Mouse (Mus musculus) kidney, embryonic 16.5 days (tissue): Measurements from ENCODE around the gene Luc7l3. TPM values are rescaled to one million over a fixed set of nuclear protein-coding genes. Genes with fewer than 3 reads are reported as not detected.

ENCODE experiments used
- ATAC-seq: fragments of 200-750 bp; cut with Nextera tagmentation; 2 replicates; pipeline ENCODE4 v1.8.0; 2017; ENCODE audit warnings: moderate TSS enrichment; ENCODE audit not compliant: low FRiP score, low TSS enrichment
- H3K27ac ChIP-seq: fragments of 300-500 bp; sonication (generic); 2 replicates; pipeline ENCODE4 v1.5.1; 2014; ENCODE audit warnings: low read length
- H3K27me3 ChIP-seq: fragments of 300-500 bp; sonication (generic); 2 replicates; pipeline ENCODE4 v1.6.1; 2014; ENCODE audit warnings: low read length, control low read depth, mixed read lengths; ENCODE audit not compliant: insufficient read depth
- H3K36me3 ChIP-seq: fragments of 300-500 bp; sonication (generic); 2 replicates; pipeline ENCODE4 v1.6.1; 2014; ENCODE audit warnings: low read length, control low read depth, mixed read lengths; ENCODE audit not compliant: insufficient read depth
- H3K4me1 ChIP-seq: fragments of 300-500 bp; sonication (generic); 2 replicates; pipeline ENCODE4 v1.6.1; 2014; ENCODE audit warnings: low read length, control low read depth, mixed read lengths; ENCODE audit not compliant: insufficient read depth
- H3K4me2 ChIP-seq: fragments of 300-500 bp; sonication (generic); replicated peaks from 2 replicates; pipeline ENCODE4 v1.6.1; 2014; ENCODE audit warnings: low read depth, low read length
- H3K4me3 ChIP-seq: fragments of 300-500 bp; sonication (generic); 2 replicates; pipeline ENCODE4 v1.5.1; 2014; ENCODE audit warnings: mild to moderate bottlenecking, low read length
- H3K9ac ChIP-seq: fragments of 300-500 bp; sonication (generic); replicated peaks from 2 replicates; pipeline ENCODE4 v1.6.1; 2014; ENCODE audit warnings: low read length
- H3K9me3 ChIP-seq: fragments of 300-500 bp; sonication (generic); 2 replicates; pipeline ENCODE4 v1.6.1; 2016; ENCODE audit warnings: low read length, control low read depth
- WGBS: fragments of 180-500 bp; shearing (Covaris S2); extraction: QIAGEN DNeasy Blood & Tissue Kit; methylation state at CpG from one replicate; pipeline ENCODE4 v1.1.7; 2014; 5-methylcytosine and 5-hydroxymethylcytosine counted together
- polyA plus RNA-seq: library from polyadenylated mRNA; unstranded; fragments of >200 nt; fragmentation: Nextera tagmentation; extraction: Ambion mirVana; gene quantifications from 2 replicates; pipeline ENCODE4 v1.2.1, GENCODE M21; 2015

Luc7l3 gene
- polyA plus RNA-seq, 1 experiment from 2014 or later, result 99.5 TPM

- ATAC-seq, result peak; percentile 73
- Histone ChIP-seq H3K27ac (peak within 1 kb of the TSS; percentile 69; the same call in 1 of the 2 replicates), H3K36me3 (no peaks in the 10 kb centered on the region), H3K9ac (peak within 1 kb of the TSS; percentile 26; the same call in 1 of the 2 replicates), H3K4me2 (peak within 1 kb of the TSS; percentile 12; the same call in 1 of the 2 replicates), H3K9me3 (no peaks in the 10 kb centered on the region), H3K4me3 (no peak within 1 kb of the TSS), H3K27me3 (no peaks in the 10 kb centered on the region), H3K4me1 (peaks cover 31% of the 10 kb centered on the region)
- 39% methylated on average over 17 of the region's 17 CpGs for WGBS
Measured at GRCm38 (mm10) chr11:94245955-94246788, 75.6 kb downstream of the Luc7l3 start, which contains the start of gene Wfikkn2. Gene Wfikkn2, minus strand, starts transcription at chr11:94246005.

GRCm38 (mm10) chr11:94244385-94244784 is 77.4 kb downstream of the Luc7l3 start:
- H3K4me3 ChIP-seq, result no peak overlapping the region
- H3K9ac ChIP-seq, result no peak overlapping the region
- H3K4me2 ChIP-seq, result no peak overlapping the region
- H3K9me3 ChIP-seq, result no peaks in the 10 kb centered on the region
- peaks cover 31% of the 10 kb centered on the region for H3K4me1 ChIP-seq
- ATAC-seq, result no peak
- 73% methylated on average over 9 of the region's 9 CpGs for WGBS
- H3K27ac ChIP-seq, result no peak overlapping the region
- no peaks in the 10 kb centered on the region for H3K27me3 ChIP-seq
- no peaks in the 10 kb centered on the region for H3K36me3 ChIP-seq

- H3K4me1 ChIP-seq, result peaks cover 31% of the 10 kb centered on the region
- H3K9ac ChIP-seq, result peak overlapping the region; percentile 57
- ATAC-seq, result peak; percentile 29
- H3K4me3 ChIP-seq, result peak overlapping the region; percentile 44
- H3K9me3 ChIP-seq, result no peaks in the 10 kb centered on the region
- no peaks in the 10 kb centered on the region for H3K27me3 ChIP-seq
- peak overlapping the region; percentile 73 for H3K4me2 ChIP-seq
- 24% methylated on average over 15 of the region's 15 CpGs for WGBS
- H3K36me3 ChIP-seq, result no peaks in the 10 kb centered on the region
- H3K27ac ChIP-seq, result peak overlapping the region; percentile 61
Measured at GRCm38 (mm10) chr11:94243422-94244180, 78.2 kb downstream of the Luc7l3 start.

- H3K27ac ChIP-seq, result peak overlapping the region; percentile 61
- no peaks in the 10 kb centered on the region for H3K27me3 ChIP-seq
- peak overlapping the region; percentile 44 for H3K4me3 ChIP-seq
- H3K4me1 ChIP-seq, result peaks cover 31% of the 10 kb centered on the region
- H3K9ac ChIP-seq, result peak overlapping the region; percentile 57
- H3K9me3 ChIP-seq, result no peaks in the 10 kb centered on the region
- H3K36me3 ChIP-seq, result no peaks in the 10 kb centered on the region
- 1% methylated on average over 29 of the region's 29 CpGs for WGBS
- ATAC-seq, result peak; percentile 75
- peak overlapping the region; percentile 73 for H3K4me2 ChIP-seq
Measured at GRCm38 (mm10) chr11:94242760-94243421, 78.9 kb downstream of the Luc7l3 start.

- H3K4me2 ChIP-seq, result no peak overlapping the region
- H3K9ac ChIP-seq, result peak overlapping the region; percentile 31; the same call in 1 of the 2 replicates
- no peak overlapping the region for H3K27ac ChIP-seq
- H3K9me3 ChIP-seq, result no peaks in the 10 kb centered on the region
- WGBS, result 50% methylated on average over 9 of the region's 9 CpGs
- H3K36me3 ChIP-seq, result no peaks in the 10 kb centered on the region
- no peak overlapping the region for H3K4me3 ChIP-seq
- H3K4me1 ChIP-seq, result peaks cover 20% of the 10 kb centered on the region
- no peak for ATAC-seq
- H3K27me3 ChIP-seq, result no peaks in the 10 kb centered on the region
Measured at GRCm38 (mm10) chr11:94239706-94240105, 82.1 kb downstream of the Luc7l3 start.

- Histone ChIP-seq H3K27ac (no peak overlapping the region), H3K9ac (no peak overlapping the region), H3K4me2 (no peak overlapping the region), H3K9me3 (no peaks in the 10 kb centered on the region), H3K36me3 (no peaks in the 10 kb centered on the region), H3K4me3 (no peak overlapping the region), H3K4me1 (peaks cover 17% of the 10 kb centered on the region), H3K27me3 (no peaks in the 10 kb centered on the region)
- WGBS, result 90% methylated on average over 8 of the region's 8 CpGs
- ATAC-seq, result no peak
Measured at GRCm38 (mm10) chr11:94238786-94239185, 83.0 kb downstream of the Luc7l3 start.

Other genes starting within 250 kb of the Luc7l3 start
- 31.9 and 36.1 TPM in 2 replicates for gene Tob1, start 110.5 kb downstream of the Luc7l3 start, polyA plus RNA-seq
- 2.2 and 3.1 TPM in 2 replicates for gene Wfikkn2, start 76.0 kb downstream of the Luc7l3 start, polyA plus RNA-seq
- not detected in 2 replicates for gene Gm21885, start 40.1 kb downstream of the Luc7l3 start, polyA plus RNA-seq
- gene Ankrd40, start 6.0 kb upstream of the Luc7l3 start, polyA plus RNA-seq, result 11.2 and 11.5 TPM in 2 replicates
- gene Abcc3, start 71.0 kb upstream of the Luc7l3 start, polyA plus RNA-seq, result 5.0 and 7.0 TPM in 2 replicates
- 10.2 and 10.3 TPM in 2 replicates for gene Cacna1g, start 152.2 kb upstream of the Luc7l3 start, polyA plus RNA-seq
- gene Spata20, start 164.2 kb upstream of the Luc7l3 start, polyA plus RNA-seq, result 0.19 and 0.37 TPM in 2 replicates
- 23.4 and 28.2 TPM in 2 replicates for gene Epn3, start 178.0 kb upstream of the Luc7l3 start, polyA plus RNA-seq
- 4.3 and 5.1 TPM in 2 replicates for gene Mycbpap, start 199.8 kb upstream of the Luc7l3 start, polyA plus RNA-seq
- gene Rsad1, start 227.3 kb upstream of the Luc7l3 start, polyA plus RNA-seq, result 4.3 and 6.1 TPM in 2 replicates
- 0.58 and 0.64 TPM in 2 replicates for gene Chad, start 243.1 kb upstream of the Luc7l3 start, polyA plus RNA-seq